Mouse (Mus musculus) limb, embryonic 14.5 days (tissue): ENCODE data around the gene Tmem94. TPM values are rescaled to one million over a fixed set of nuclear protein-coding genes. Genes with fewer than 3 reads are reported as not detected.
A peak's percentile ranks its signal among the peaks of the same experiment; 100 is the strongest.

ENCODE experiments used
- ATAC-seq: fragments of 200-750 bp; cut with Nextera tagmentation; 2 replicates; pipeline ENCODE4 v1.8.0; 2017; ENCODE audit warnings: low read depth, moderate number of reproducible peaks, moderate TSS enrichment; ENCODE audit not compliant: low FRiP score
- DNase-seq: peaks from one replicate; pipeline ENCODE4 v3.0.0-alpha.2; 2015; ENCODE audit warnings: low spot score
- H3K27ac ChIP-seq: fragments of 300-500 bp; sonication (generic); replicated peaks from 2 replicates; pipeline ENCODE4 v1.5.1; 2014; ENCODE audit warnings: low read depth, mild to moderate bottlenecking, low read length, moderate library complexity, mixed read lengths
- H3K27me3 ChIP-seq: fragments of 300-500 bp; sonication (generic); 2 replicates; pipeline ENCODE4 v1.6.1; 2014; ENCODE audit warnings: low read length, mixed read lengths; ENCODE audit not compliant: control insufficient read depth, insufficient read depth
- H3K36me3 ChIP-seq: fragments of 300-500 bp; sonication (generic); 2 replicates; pipeline ENCODE4 v1.6.1; 2014; ENCODE audit warnings: mild to moderate bottlenecking, low read length, moderate library complexity, mixed read lengths; ENCODE audit not compliant: control insufficient read depth, insufficient read depth
- H3K4me1 ChIP-seq: fragments of 300-500 bp; sonication (generic); 2 replicates; pipeline ENCODE4 v1.6.1; 2014; ENCODE audit warnings: antibody characterized with exemption, low read length, mixed read lengths; ENCODE audit not compliant: control insufficient read depth, insufficient read depth
- H3K4me2 ChIP-seq: fragments of 300-500 bp; sonication (generic); replicated peaks from 2 replicates; pipeline ENCODE4 v1.6.1; 2014; ENCODE audit warnings: low read depth, mild to moderate bottlenecking, low read length, moderate library complexity; ENCODE audit not compliant: severe bottlenecking
- H3K4me3 ChIP-seq: fragments of 300-500 bp; sonication (generic); replicated peaks from 2 replicates; pipeline ENCODE4 v1.5.1; 2014; ENCODE audit warnings: low read length
- H3K9ac ChIP-seq: fragments of 300-500 bp; sonication (generic); 2 replicates; pipeline ENCODE4 v1.6.1; 2014; ENCODE audit warnings: mild to moderate bottlenecking, low read depth, low read length, moderate library complexity; ENCODE audit not compliant: severe bottlenecking
- H3K9me3 ChIP-seq: fragments of 300-500 bp; sonication (generic); 2 replicates; pipeline ENCODE4 v1.6.1; 2016; ENCODE audit warnings: low read length; ENCODE audit not compliant: control insufficient read depth
- POLR2A ChIP-seq: fragments of 200-500 bp; IDR thresholded peaks from 2 replicates; pipeline ENCODE4 v1.8.0; 2012; ENCODE audit warnings: inconsistent platforms, mild to moderate bottlenecking, moderate library complexity, borderline replicate concordance; ENCODE audit not compliant: insufficient read depth, insufficient read length; ENCODE audit errors: extremely low read depth
- WGBS: fragments of 180-500 bp; shearing (Covaris S2); extraction: QIAGEN DNeasy Blood & Tissue Kit; methylation state at CpG from one replicate; pipeline ENCODE4 v1.1.7; 2014; 5-methylcytosine and 5-hydroxymethylcytosine counted together
- polyA plus RNA-seq, 2 experiments: library from polyadenylated mRNA; depleted of rRNA in 1 of 2; stranded (reverse) in 1 of 2; unstranded in 1 of 2; fragments of >200 nt; fragmentation: Nextera tagmentation in 1 of 2; extraction: Ambion mirVana in 1 of 2; gene quantifications; 2 replicates each; pipeline versions ENCODE4 v1.2.1 to v1.2.3; 2012 to 2014

Gene Tmem94
- polyA plus RNA-seq, 2 experiments: 17.9 to 46.8 TPM

GRCm38 (mm10) chr11:115776954-115777353, 11.7 kb downstream of the Tmem94 start:
- Histone ChIP-seq H3K4me2 (no peak overlapping the region), H3K27me3 (no peaks in the 10 kb centered on the region), H3K4me1 (peaks cover 15% of the 10 kb centered on the region), H3K4me3 (no peak overlapping the region), H3K9ac (no peak overlapping the region), H3K36me3 (peaks cover 8% of the 10 kb centered on the region; the same call in 1 of the 2 replicates), H3K9me3 (no peaks in the 10 kb centered on the region), H3K27ac (no peak overlapping the region)
- DNase-seq: no peak
- no peak for ATAC-seq
- no peak for TF ChIP-seq POLR2A
- 72% methylated on average over 9 of the region's 9 CpGs for WGBS

- no peak for TF ChIP-seq POLR2A
- H3K27me3 ChIP-seq: no peaks in the 10 kb centered on the region
- no peaks in the 10 kb centered on the region for H3K9me3 ChIP-seq
- H3K36me3 ChIP-seq: peaks cover 6% of the 10 kb centered on the region; the same call in 1 of the 2 replicates
- no peak for DNase-seq
- H3K4me2 ChIP-seq: no peak overlapping the region
- 79% methylated on average over 17 of the region's 17 CpGs for WGBS
- H3K27ac ChIP-seq: no peak overlapping the region
- H3K4me1 ChIP-seq: peaks cover 15% of the 10 kb centered on the region
- no peak overlapping the region for H3K9ac ChIP-seq
- no peak for ATAC-seq
- H3K4me3 ChIP-seq: no peak overlapping the region
These were observed 12.5 kb downstream of the Tmem94 start for GRCm38 (mm10) chr11:115777487-115778335.

- WGBS: 18% methylated on average over 9 of the region's 9 CpGs
- no peak overlapping the region for H3K9ac ChIP-seq
- no peak overlapping the region; the same call in 1 of the 2 replicates for H3K27ac ChIP-seq
- no peaks in the 10 kb centered on the region for H3K9me3 ChIP-seq
- no peak overlapping the region for H3K4me2 ChIP-seq
- peaks cover 5% of the 10 kb centered on the region; the same call in 1 of the 2 replicates for H3K36me3 ChIP-seq
- H3K4me1 ChIP-seq: peaks cover 15% of the 10 kb centered on the region
- H3K4me3 ChIP-seq: no peak overlapping the region
- ATAC-seq (no peak; the same call in 1 of the 2 replicates), DNase-seq (no peak)
- H3K27me3 ChIP-seq: no peaks in the 10 kb centered on the region
- TF ChIP-seq POLR2A: no peak
These were observed 13.9 kb downstream of the Tmem94 start for GRCm38 (mm10) chr11:115779038-115779571.

- peaks cover 15% of the 10 kb centered on the region for H3K4me1 ChIP-seq
- H3K9me3 ChIP-seq: no peaks in the 10 kb centered on the region
- TF ChIP-seq POLR2A: no peak
- WGBS: 26% methylated on average over 20 of the region's 20 CpGs
- H3K4me2 ChIP-seq: no peak overlapping the region
- 0 out of 2 replicates have a peak overlapping the region, but pooled peaks have one; percentile 4 for H3K27ac ChIP-seq
- H3K9ac ChIP-seq: peak overlapping the region; percentile 14; the same call in 1 of the 2 replicates
- peaks cover 7% of the 10 kb centered on the region; the same call in 1 of the 2 replicates for H3K36me3 ChIP-seq
- ATAC-seq (no peak), DNase-seq (no peak)
- H3K4me3 ChIP-seq: no peak overlapping the region
- no peaks in the 10 kb centered on the region for H3K27me3 ChIP-seq
These were observed 15.2 kb downstream of the Tmem94 start for GRCm38 (mm10) chr11:115780141-115781070.

- Histone ChIP-seq H3K27me3 (no peaks in the 10 kb centered on the region), H3K4me2 (no peak overlapping the region), H3K27ac (no peak overlapping the region), H3K4me1 (no peaks in the 10 kb centered on the region), H3K36me3 (peaks cover 53% of the 10 kb centered on the region), H3K9me3 (no peaks in the 10 kb centered on the region), H3K9ac (no peak overlapping the region), H3K4me3 (no peak overlapping the region)
- no peak for ATAC-seq
- WGBS: 78% methylated on average over 6 of the region's 6 CpGs
- DNase-seq: no peak
- TF ChIP-seq POLR2A: no peak
These were observed 21.2 kb downstream of the Tmem94 start for GRCm38 (mm10) chr11:115786473-115786872.
